Mouse (Mus musculus) natural killer cell, adult 2 months (primary cell): ENCODE measurements around the gene Gm11992.

ENCODE experiments used
- DNase-seq, 2 experiments: peaks; one replicate each; pipeline ENCODE4 v3.0.0; 2022; ENCODE audit warnings: low spot score in 2 of 2

The Gm11992 gene

GRCm38 (mm10) chr11:9115367-9116120 is 67.2 kb downstream of the Gm11992 start:
- DNase-seq = no peak

GRCm38 (mm10) chr11:9116121-9116520 is 67.7 kb downstream of the Gm11992 start:
- no peak for DNase-seq

GRCm38 (mm10) chr11:9116916-9117315 is 68.5 kb downstream of the Gm11992 start:
- DNase-seq = no peak

GRCm38 (mm10) chr11:9117358-9118049 is 69.1 kb downstream of the Gm11992 start:
- no peak for DNase-seq

- no peak for DNase-seq
Measured at GRCm38 (mm10) chr11:9118050-9118420, 69.6 kb downstream of the Gm11992 start, which contains the start of gene Upp1. Gene Upp1 (plus strand): TSS chr11:9118103.

GRCm38 (mm10) chr11:9118421-9119121 is 70.2 kb downstream of the Gm11992 start:
- DNase-seq = peak in 1 of 2 experiments; percentile 3
